Mouse (Mus musculus) left cerebral cortex, adult 8-10 months (tissue): ENCODE results near the gene Rock2. TPM values are rescaled to one million over a fixed set of nuclear protein-coding genes. Genes with fewer than 3 reads are reported as not detected.

Source experiments
- DNase-seq, 2 experiments: peaks; one replicate each; pipeline ENCODE4 v3.0.0; 2022; ENCODE audit warnings: low spot score in 2 of 2
- total RNA-seq, 4 experiments: library from RNA; stranded (reverse); gene quantifications; 2 replicates each; pipeline ENCODE4 v1.2.4; 2022

The Rock2 gene
- 100 to 1,000 TPM; 122 to 132 (median 129) TPM for total RNA-seq

- peak; percentile 64 to 69 for DNase-seq
Observed at GRCm38 (mm10) chr12:16894396-16895220, at the start of gene Rock2. Gene Rock2 (plus strand): TSS chr12:16894895.

- DNase-seq, result no peak
Observed at GRCm38 (mm10) chr12:16847204-16847792, 47.4 kb upstream of the Rock2 start.

- no peak for DNase-seq
Observed at GRCm38 (mm10) chr12:16848501-16848900, 46.2 kb upstream of the Rock2 start.

GRCm38 (mm10) chr12:16849821-16850220 is 44.9 kb upstream of the Rock2 start:
- no peak for DNase-seq

GRCm38 (mm10) chr12:16850431-16851375 is 44.0 kb upstream of the Rock2 start:
- peak; percentile 43 to 78 for DNase-seq

- DNase-seq, result peak; percentile 36 to 74
Observed at GRCm38 (mm10) chr12:16853431-16854165, 41.1 kb upstream of the Rock2 start.

GRCm38 (mm10) chr12:16855632-16856305 is 38.9 kb upstream of the Rock2 start:
- DNase-seq, result peak; percentile 54 to 94

- DNase-seq, result no peak
Observed at GRCm38 (mm10) chr12:16856306-16856679, 38.4 kb upstream of the Rock2 start.

GRCm38 (mm10) chr12:16858081-16858480 is 36.6 kb upstream of the Rock2 start:
- DNase-seq, result no peak

GRCm38 (mm10) chr12:16859781-16860180 is 34.9 kb upstream of the Rock2 start:
- no peak for DNase-seq

GRCm38 (mm10) chr12:16860533-16860932 is 34.2 kb upstream of the Rock2 start:
- no peak for DNase-seq

GRCm38 (mm10) chr12:16860961-16861360 is 33.7 kb upstream of the Rock2 start:
- DNase-seq, result no peak

- DNase-seq, result no peak
Observed at GRCm38 (mm10) chr12:16864477-16864876, 30.2 kb upstream of the Rock2 start.

GRCm38 (mm10) chr12:16865871-16866270 is 28.8 kb upstream of the Rock2 start:
- DNase-seq, result no peak

- no peak for DNase-seq
Observed at GRCm38 (mm10) chr12:16866460-16866859, 28.2 kb upstream of the Rock2 start.

GRCm38 (mm10) chr12:16867306-16867705 is 27.4 kb upstream of the Rock2 start:
- no peak for DNase-seq

GRCm38 (mm10) chr12:16868618-16869017 is 26.1 kb upstream of the Rock2 start:
- no peak for DNase-seq

- no peak for DNase-seq
Observed at GRCm38 (mm10) chr12:16869091-16869778, 25.5 kb upstream of the Rock2 start.

- no peak for DNase-seq
Observed at GRCm38 (mm10) chr12:16869870-16870404, 24.8 kb upstream of the Rock2 start.
